Mouse (Mus musculus) myocyte (in vitro differentiated cells): Measurements from ENCODE around the gene Gm20388. TPM values are rescaled to one million over a fixed set of nuclear protein-coding genes. Genes with fewer than 3 reads are reported as not detected.

ENCODE experiments used
- H3K27me3 ChIP-seq: one replicate; pipeline ENCODE4 v1.6.1; 2011; ENCODE audit not compliant: control insufficient read depth, insufficient read depth, insufficient read length
- H3K36me3 ChIP-seq: one replicate; pipeline ENCODE4 v1.6.1; 2011; ENCODE audit not compliant: control insufficient read depth, insufficient read depth
- H3K4me2 ChIP-seq: one replicate; pipeline ENCODE4 v1.6.1; 2011; ENCODE audit warnings: low read depth, control low read depth
- H3K4me3 ChIP-seq: one replicate; pipeline ENCODE4 v1.5.1; 2011; ENCODE audit warnings: mild to moderate bottlenecking, control low read depth, moderate library complexity
- H3K79me2 ChIP-seq: one replicate; pipeline ENCODE4 v1.6.1; 2011; ENCODE audit not compliant: control insufficient read depth, insufficient read depth
- H3ac ChIP-seq: one replicate; pipeline ENCODE4 v1.6.1; 2011; ENCODE audit not compliant: control insufficient read depth, insufficient read length
- CEBPB ChIP-seq: IDR thresholded peaks from 2 replicates; pipeline ENCODE4 v1.6.1; 2011; ENCODE audit warnings: mild to moderate bottlenecking, moderate library complexity; ENCODE audit not compliant: poor library complexity, insufficient read depth, severe bottlenecking
- E2F4 ChIP-seq: IDR thresholded peaks from one replicate; pipeline ENCODE4 v1.6.1; 2011; ENCODE audit warnings: mild to moderate bottlenecking, control low read depth, moderate library complexity; ENCODE audit not compliant: insufficient read depth
- MAX ChIP-seq: IDR thresholded peaks from one replicate; pipeline ENCODE4 v1.6.1; 2011; ENCODE audit warnings: low read depth, mild to moderate bottlenecking, control low read depth
- MYOD1 ChIP-seq, 3 experiments: IDR thresholded peaks; one replicate each; pipeline ENCODE4 v1.6.1; 2011; ENCODE audit warnings: control low read depth in 2 of 3, low read depth in 2 of 3, mild to moderate bottlenecking in 2 of 3, moderate library complexity in 1 of 3; ENCODE audit not compliant: insufficient read length in 2 of 3, control insufficient read depth in 1 of 3
- MYOG ChIP-seq, 3 experiments: IDR thresholded peaks; one replicate each; pipeline ENCODE4 v1.6.1; 2011; ENCODE audit warnings: control low read depth in 2 of 3, low read depth in 2 of 3, mild to moderate bottlenecking in 2 of 3; ENCODE audit not compliant: insufficient read length in 2 of 3, control insufficient read depth in 1 of 3, insufficient read depth in 1 of 3
- POLR2A ChIP-seq: IDR thresholded peaks from one replicate; pipeline ENCODE4 v1.6.1; 2011; ENCODE audit warnings: low read depth, mild to moderate bottlenecking, control low read depth, moderate library complexity; ENCODE audit not compliant: insufficient read length
- POLR2AphosphoS2 ChIP-seq: IDR thresholded peaks from one replicate; pipeline ENCODE4 v1.6.1; 2011; ENCODE audit warnings: low read depth, control low read depth; ENCODE audit not compliant: insufficient read length
- REST ChIP-seq: IDR thresholded peaks from one replicate; pipeline ENCODE4 v1.6.1; 2011; ENCODE audit warnings: mild to moderate bottlenecking, control low read depth, moderate library complexity; ENCODE audit not compliant: insufficient read depth, insufficient read length
- SRF ChIP-seq: IDR thresholded peaks from one replicate; pipeline ENCODE4 v1.6.1; 2011; ENCODE audit warnings: low read depth; ENCODE audit not compliant: control insufficient read depth, insufficient read length
- TCF12 ChIP-seq: IDR thresholded peaks from one replicate; pipeline ENCODE4 v1.6.1; 2011; ENCODE audit warnings: mild to moderate bottlenecking, control low read depth; ENCODE audit not compliant: poor library complexity, insufficient read depth, severe bottlenecking
- TCF3 ChIP-seq: IDR thresholded peaks from one replicate; pipeline ENCODE4 v1.6.1; 2011; ENCODE audit warnings: low read depth, control low read depth; ENCODE audit not compliant: insufficient read length
- USF1 ChIP-seq: IDR thresholded peaks from one replicate; pipeline ENCODE4 v1.6.1; 2011; ENCODE audit warnings: low read depth, mild to moderate bottlenecking, control low read depth, moderate library complexity
- polyA plus RNA-seq: library from polyadenylated mRNA; unstranded; fragments of >200 nt; fragmentation: generic; extraction: Trizol; gene quantifications from one replicate; pipeline ENCODE4 v1.2.1, GENCODE M21; 2012; ENCODE audit warnings: missing spikeins

The Gm20388 gene
- polyA plus RNA-seq, 1 experiment: 15.3 TPM

GRCm38 (mm10) chr8:122282035-122282358 lies 2371.4 kb downstream of the Gm20388 start, which contains the start of gene Zfpm1:
Gene Zfpm1, plus strand, starts transcription at chr8:122282141.
- peak within 1 kb of the TSS; percentile 38 for H3K4me3 ChIP-seq
- H3K36me3 ChIP-seq: no peaks in the 10 kb centered on the region
- peak within 1 kb of the TSS; percentile 44 for H3ac ChIP-seq
- no peaks in the 10 kb centered on the region for H3K27me3 ChIP-seq
- H3K4me2 ChIP-seq: peak within 1 kb of the TSS; percentile 98
- peaks cover 8% of the 10 kb centered on the region for H3K79me2 ChIP-seq
- TF ChIP-seq MYOG (IDR thresholded peaks at IDR 0.05; ENCODE audit: control insufficient read depth in 1 of 3, insufficient read depth in 1 of 3, insufficient read length in 2 of 3, low read depth in 2 of 3) (no peak), MYOD1 (IDR thresholded peaks at IDR 0.05; ENCODE audit: control insufficient read depth in 1 of 3, insufficient read length in 2 of 3, low read depth in 2 of 3) (no peak), SRF (no peak), TCF3 (no peak), POLR2AphosphoS2 (peak; percentile 59), POLR2A (peak; percentile 68), E2F4 (no peak), USF1 (no peak), REST (no peak), MAX (no peak), CEBPB (no peak), TCF12 (no peak)

DNA sequence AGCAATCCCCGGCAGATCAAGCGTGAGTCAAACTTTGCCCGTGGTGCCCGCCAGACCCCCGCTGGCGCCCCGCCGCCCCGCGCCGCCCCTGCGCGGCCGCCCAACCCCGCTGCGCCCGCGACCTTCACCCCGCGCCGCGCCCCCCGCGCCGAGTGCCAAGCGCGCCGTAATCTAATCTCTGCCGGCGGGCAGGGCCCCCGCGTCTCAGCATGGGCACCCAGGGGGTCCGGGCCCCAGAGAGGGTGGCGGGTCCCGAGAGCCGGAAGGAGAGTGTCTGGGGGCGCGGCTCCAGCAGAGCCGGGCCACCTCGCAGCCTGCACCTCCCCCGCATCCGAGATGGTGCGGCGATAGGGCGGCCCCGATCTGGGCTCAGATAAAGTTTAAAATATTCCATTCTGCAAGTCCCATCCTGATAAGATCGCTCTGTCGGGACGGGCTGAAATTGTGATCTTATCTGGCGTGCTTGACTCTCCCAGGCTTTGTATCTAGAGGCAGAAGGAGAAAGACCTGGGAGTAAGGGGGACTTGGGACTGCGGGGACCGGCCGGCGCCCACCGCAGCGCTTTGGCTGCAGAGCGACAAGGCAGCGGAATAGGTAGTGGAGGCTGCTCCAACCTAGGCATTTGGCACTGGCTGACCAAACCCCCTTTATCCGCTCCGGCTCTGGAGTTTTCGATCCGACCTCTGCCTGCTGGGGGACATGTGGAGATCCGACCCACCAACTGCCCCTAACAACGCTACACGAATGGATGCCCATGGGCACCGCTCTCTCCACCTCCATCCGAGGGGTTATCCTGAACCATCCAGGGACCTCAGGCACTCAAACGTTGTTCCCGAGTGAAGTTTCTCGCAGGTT lies 2372.1 kb downstream of the Gm20388 start:
- Histone ChIP-seq H3K4me3 (peak overlapping the region; percentile 38), H3K79me2 (peaks cover 11% of the 10 kb centered on the region), H3K27me3 (no peaks in the 10 kb centered on the region), H3K36me3 (no peaks in the 10 kb centered on the region), H3ac (peak overlapping the region; percentile 44), H3K4me2 (peak overlapping the region; percentile 98)
- peak in 1 of 3 experiments; percentile 2 for TF ChIP-seq MYOG (IDR thresholded peaks at IDR 0.05; ENCODE audit: control insufficient read depth in 1 of 3, insufficient read depth in 1 of 3, insufficient read length in 2 of 3, low read depth in 2 of 3)
- no peak for TF ChIP-seq MYOD1 (IDR thresholded peaks at IDR 0.05; ENCODE audit: control insufficient read depth in 1 of 3, insufficient read length in 2 of 3, low read depth in 2 of 3)

DNA sequence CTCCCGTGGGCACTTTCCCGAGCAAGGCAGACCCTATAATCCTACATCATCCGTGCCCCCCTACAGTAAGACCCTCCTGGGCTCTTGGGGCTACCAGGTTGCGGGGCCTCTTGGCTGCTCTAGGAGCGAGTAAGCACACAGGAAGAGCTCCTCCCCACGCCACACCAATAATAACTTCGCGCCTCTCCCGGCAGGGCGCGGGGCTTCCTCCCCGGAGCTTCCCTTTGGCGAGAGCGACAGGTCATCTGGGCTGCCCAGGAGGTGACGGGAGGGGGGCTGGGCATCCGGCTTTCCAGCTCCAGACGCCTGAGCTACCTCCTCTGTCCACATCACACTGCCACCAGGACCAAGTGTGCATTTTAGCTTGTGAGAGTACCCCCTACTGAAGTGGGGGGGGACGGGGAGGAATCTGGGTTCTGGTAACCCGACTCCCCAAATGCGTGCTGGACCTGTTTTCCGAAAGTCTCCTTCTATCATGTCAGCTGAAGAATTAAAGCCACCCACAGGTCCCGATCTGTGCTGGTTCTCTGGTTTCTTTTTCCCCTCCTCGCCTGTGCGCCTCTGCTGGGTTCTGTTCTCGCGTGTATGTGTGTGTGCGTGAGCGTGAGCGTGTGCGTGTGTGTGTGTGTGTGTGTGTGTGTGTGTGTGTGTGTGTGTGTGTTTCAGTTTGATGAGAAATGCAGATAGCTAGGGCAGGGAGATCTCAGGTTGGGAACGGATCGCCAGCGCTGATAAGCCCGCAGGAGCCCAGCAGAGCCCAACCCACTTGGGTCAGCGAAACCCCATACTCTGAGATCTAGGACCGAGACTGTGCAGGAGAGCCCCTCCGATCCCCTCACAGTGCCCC lies 2372.9 kb downstream of the Gm20388 start:
- H3K79me2 ChIP-seq: peaks cover 11% of the 10 kb centered on the region
- no peaks in the 10 kb centered on the region for H3K27me3 ChIP-seq
- H3K36me3 ChIP-seq: no peaks in the 10 kb centered on the region
- TF ChIP-seq MYOD1 (IDR thresholded peaks at IDR 0.05; ENCODE audit: control insufficient read depth in 1 of 3, insufficient read length in 2 of 3, low read depth in 2 of 3) (no peak), REST (no peak), POLR2A (no peak), CEBPB (no peak), MYOG (IDR thresholded peaks at IDR 0.05; ENCODE audit: control insufficient read depth in 1 of 3, insufficient read depth in 1 of 3, insufficient read length in 2 of 3, low read depth in 2 of 3) (no peak), USF1 (no peak), MAX (no peak), POLR2AphosphoS2 (no peak), TCF3 (no peak), SRF (no peak), TCF12 (no peak), E2F4 (no peak)
- peak overlapping the region; percentile 98 for H3K4me2 ChIP-seq
- H3K4me3 ChIP-seq: peak overlapping the region; percentile 38
- peak overlapping the region; percentile 44 for H3ac ChIP-seq

GRCm38 (mm10) chr8:122284203-122284658 lies 2373.6 kb downstream of the Gm20388 start:
- TF ChIP-seq MYOD1 (IDR thresholded peaks at IDR 0.05; ENCODE audit: control insufficient read depth in 1 of 3, insufficient read length in 2 of 3, low read depth in 2 of 3) (peak in 2 of 3 experiments; percentile 76 to 87), TCF12 (no peak), TCF3 (peak; percentile 64), USF1 (no peak), SRF (no peak), MYOG (IDR thresholded peaks at IDR 0.05; ENCODE audit: control insufficient read depth in 1 of 3, insufficient read depth in 1 of 3, insufficient read length in 2 of 3, low read depth in 2 of 3) (peak in 2 of 3 experiments; percentile 90 to 96), POLR2A (no peak)
- H3K79me2 ChIP-seq: peaks cover 11% of the 10 kb centered on the region
- H3K4me3 ChIP-seq: peak overlapping the region; percentile 38
- H3K36me3 ChIP-seq: no peaks in the 10 kb centered on the region
- peak overlapping the region; percentile 98 for H3K4me2 ChIP-seq
- no peaks in the 10 kb centered on the region for H3K27me3 ChIP-seq
- H3ac ChIP-seq: no peak overlapping the region
